Mouse (Mus musculus) neural tube, embryonic 14.5 days (tissue): ENCODE measurements around the gene Fuca1. TPM values are rescaled to one million over a fixed set of nuclear protein-coding genes. Genes with fewer than 3 reads are reported as not detected.

Source experiments
- ATAC-seq: fragments of 200-750 bp; cut with Nextera tagmentation; 2 replicates; pipeline ENCODE4 v1.8.0; 2017; ENCODE audit warnings: low read depth, mild to moderate bottlenecking, moderate TSS enrichment, moderate library complexity
- H3K27ac ChIP-seq: fragments of 300-500 bp; sonication (generic); 2 replicates; pipeline ENCODE4 v1.5.1; 2014; ENCODE audit warnings: low read depth, mild to moderate bottlenecking, control low read depth, low read length, moderate library complexity, mixed read lengths
- H3K27me3 ChIP-seq: fragments of 300-500 bp; sonication (generic); 2 replicates; pipeline ENCODE4 v1.6.1; 2014; ENCODE audit warnings: low read length; ENCODE audit not compliant: control insufficient read depth, insufficient read depth
- H3K36me3 ChIP-seq: fragments of 300-500 bp; sonication (generic); 2 replicates; pipeline ENCODE4 v1.6.1; 2014; ENCODE audit warnings: low read length, mixed read lengths; ENCODE audit not compliant: control insufficient read depth, insufficient read depth
- H3K4me1 ChIP-seq: fragments of 300-500 bp; sonication (generic); 2 replicates; pipeline ENCODE4 v1.6.1; 2014; ENCODE audit warnings: low read length; ENCODE audit not compliant: control insufficient read depth, insufficient read depth
- H3K4me2 ChIP-seq: fragments of 300-500 bp; sonication (generic); 2 replicates; pipeline ENCODE4 v1.6.1; 2014; ENCODE audit warnings: mild to moderate bottlenecking, low read depth, low read length, control low read depth
- H3K4me3 ChIP-seq: fragments of 300-500 bp; sonication (generic); 2 replicates; pipeline ENCODE4 v1.5.1; 2014; ENCODE audit warnings: low read depth, low read length, control low read depth, mixed read lengths
- H3K9ac ChIP-seq: fragments of 300-500 bp; sonication (generic); replicated peaks from 2 replicates; pipeline ENCODE4 v1.6.1; 2014; ENCODE audit warnings: low read depth, mild to moderate bottlenecking, control low read depth, low read length, mixed read lengths
- H3K9me3 ChIP-seq: fragments of 300-500 bp; sonication (generic); 2 replicates; pipeline ENCODE4 v1.6.1; 2016; ENCODE audit warnings: low read length; ENCODE audit not compliant: control insufficient read depth
- WGBS: fragments of 180-500 bp; shearing (Covaris S2); extraction: QIAGEN DNeasy Blood & Tissue Kit; methylation state at CpG from one replicate; pipeline ENCODE4 v1.1.7; 2014; 5-methylcytosine and 5-hydroxymethylcytosine counted together
- polyA plus RNA-seq: library from polyadenylated mRNA; unstranded; fragments of >200 nt; fragmentation: Nextera tagmentation; extraction: Ambion mirVana; gene quantifications from 2 replicates; pipeline ENCODE4 v1.2.1, GENCODE M21; 2014

The Fuca1 gene
- polyA plus RNA-seq, 1 experiment from 2014 or later = 70.6 TPM

- 3% methylated on average over 16 of the region's 16 CpGs for WGBS
- H3K27ac ChIP-seq = peak overlapping the region; percentile 23; the same call in 1 of the 2 replicates
These were observed 43.9 kb upstream of the Fuca1 start for GRCm38 (mm10) chr4:135876583-135877020.

GRCm38 (mm10) chr4:135877742-135878141 is 42.8 kb upstream of the Fuca1 start:
- Histone ChIP-seq H3K4me2 (no peak overlapping the region), H3K4me1 (peaks cover 13% of the 10 kb centered on the region), H3K27ac (no peak overlapping the region), H3K4me3 (no peak overlapping the region), H3K36me3 (no peaks in the 10 kb centered on the region), H3K27me3 (no peaks in the 10 kb centered on the region), H3K9ac (no peak overlapping the region), H3K9me3 (no peaks in the 10 kb centered on the region)
- 74% methylated on average over 2 of the region's 2 CpGs for WGBS
- ATAC-seq = no peak

More at GRCm38 (mm10) chr4:135876583-135877020, 43.9 kb upstream of the Fuca1 start:
- H3K4me2 ChIP-seq = peak overlapping the region; percentile 43
- H3K4me3 ChIP-seq = peak overlapping the region; percentile 7; the same call in 1 of the 2 replicates
- 0 out of 2 replicates have a peak overlapping the region, but pooled peaks have one; percentile 32 for H3K9ac ChIP-seq
- H3K4me1 ChIP-seq = peaks cover 23% of the 10 kb centered on the region
- peaks cover under 1% of the 10 kb centered on the region; the same call in 1 of the 2 replicates for H3K36me3 ChIP-seq
- no peak for ATAC-seq
- no peaks in the 10 kb centered on the region for H3K27me3 ChIP-seq
- H3K9me3 ChIP-seq = no peaks in the 10 kb centered on the region

GRCm38 (mm10) chr4:135879021-135879420 is 41.5 kb upstream of the Fuca1 start:
- 74% methylated on average over 6 of the region's 6 CpGs for WGBS
- Histone ChIP-seq H3K4me1 (peaks cover 11% of the 10 kb centered on the region), H3K4me2 (no peak overlapping the region), H3K9me3 (no peaks in the 10 kb centered on the region), H3K4me3 (no peak overlapping the region), H3K36me3 (no peaks in the 10 kb centered on the region), H3K27ac (no peak overlapping the region), H3K27me3 (no peaks in the 10 kb centered on the region), H3K9ac (no peak overlapping the region)
- ATAC-seq = no peak

GRCm38 (mm10) chr4:135880018-135880417 is 40.5 kb upstream of the Fuca1 start:
- Histone ChIP-seq H3K27ac (no peak overlapping the region), H3K9ac (no peak overlapping the region), H3K9me3 (no peaks in the 10 kb centered on the region), H3K4me2 (no peak overlapping the region), H3K4me1 (peaks cover 7% of the 10 kb centered on the region), H3K4me3 (no peak overlapping the region), H3K27me3 (no peaks in the 10 kb centered on the region), H3K36me3 (no peaks in the 10 kb centered on the region)
- WGBS = 96% methylated on average over 6 of the region's 6 CpGs
- no peak for ATAC-seq

GRCm38 (mm10) chr4:135880576-135880975 is 40.0 kb upstream of the Fuca1 start:
- 83% methylated on average over 10 of the region's 10 CpGs for WGBS
- no peak for ATAC-seq
- H3K9ac ChIP-seq = no peak overlapping the region

GRCm38 (mm10) chr4:135882023-135882422 is 38.5 kb upstream of the Fuca1 start:
- Histone ChIP-seq H3K9me3 (no peaks in the 10 kb centered on the region), H3K27me3 (no peaks in the 10 kb centered on the region), H3K36me3 (no peaks in the 10 kb centered on the region), H3K27ac (no peak overlapping the region), H3K4me2 (no peak overlapping the region), H3K4me1 (0 out of 2 replicates have a peak, but pooled peaks cover 1% of the 10 kb centered on the region), H3K9ac (no peak overlapping the region), H3K4me3 (no peak overlapping the region)
- ATAC-seq = no peak
- WGBS = 82% methylated on average over 6 of the region's 6 CpGs

More at GRCm38 (mm10) chr4:135880576-135880975, 40.0 kb upstream of the Fuca1 start:
- H3K4me3 ChIP-seq = no peak overlapping the region
- no peaks in the 10 kb centered on the region for H3K27me3 ChIP-seq
- no peak overlapping the region for H3K27ac ChIP-seq
- H3K36me3 ChIP-seq = no peaks in the 10 kb centered on the region
- H3K4me2 ChIP-seq = no peak overlapping the region
- peaks cover 7% of the 10 kb centered on the region for H3K4me1 ChIP-seq
- no peaks in the 10 kb centered on the region for H3K9me3 ChIP-seq

- Histone ChIP-seq H3K9me3 (no peaks in the 10 kb centered on the region), H3K9ac (no peak overlapping the region), H3K27ac (no peak overlapping the region), H3K36me3 (no peaks in the 10 kb centered on the region), H3K4me3 (no peak overlapping the region), H3K4me2 (no peak overlapping the region), H3K4me1 (no peaks in the 10 kb centered on the region), H3K27me3 (no peaks in the 10 kb centered on the region)
- no peak for ATAC-seq
- WGBS = 59% methylated on average over 10 of the region's 10 CpGs
These were observed 37.1 kb upstream of the Fuca1 start for GRCm38 (mm10) chr4:135883401-135883851.

- no peak for ATAC-seq
- H3K27me3 ChIP-seq = no peaks in the 10 kb centered on the region
- no peaks in the 10 kb centered on the region for H3K9me3 ChIP-seq
- WGBS = 76% methylated on average over 7 of the region's 7 CpGs
- H3K27ac ChIP-seq = no peak overlapping the region
- H3K4me1 ChIP-seq = no peaks in the 10 kb centered on the region
- H3K4me3 ChIP-seq = no peak overlapping the region
- no peak overlapping the region for H3K4me2 ChIP-seq
- H3K36me3 ChIP-seq = no peaks in the 10 kb centered on the region
- H3K9ac ChIP-seq = no peak overlapping the region
These were observed 36.5 kb upstream of the Fuca1 start for GRCm38 (mm10) chr4:135883881-135884516.

GRCm38 (mm10) chr4:135884531-135884930 is 36.0 kb upstream of the Fuca1 start:
- H3K4me1 ChIP-seq = no peaks in the 10 kb centered on the region
- WGBS = 33% methylated on average over 6 of the region's 6 CpGs
- no peak for ATAC-seq
- H3K36me3 ChIP-seq = no peaks in the 10 kb centered on the region
- H3K4me3 ChIP-seq = no peak overlapping the region
- no peaks in the 10 kb centered on the region for H3K27me3 ChIP-seq
- no peak overlapping the region for H3K4me2 ChIP-seq
- no peak overlapping the region for H3K27ac ChIP-seq
- no peak overlapping the region for H3K9ac ChIP-seq
- H3K9me3 ChIP-seq = no peaks in the 10 kb centered on the region
